Mouse (Mus musculus): ENCODE data around the gene Pbx2. TPM values are rescaled to one million over a fixed set of nuclear protein-coding genes. Genes with fewer than 3 reads are reported as not detected.
A peak's percentile ranks its signal among the peaks of the same experiment; 100 is the strongest.
"Not testable (repeated sequence)": the region's sequence is repeated elsewhere in the genome, so short reads cannot be mapped to it uniquely, and the experiment has no call there.

Pbx2 gene
- polyA plus RNA-seq (2014; fragmentation: Nextera tagmentation; extraction: Ambion mirVana), result 7.7 and 8.2 TPM in 2 replicates

DNA sequence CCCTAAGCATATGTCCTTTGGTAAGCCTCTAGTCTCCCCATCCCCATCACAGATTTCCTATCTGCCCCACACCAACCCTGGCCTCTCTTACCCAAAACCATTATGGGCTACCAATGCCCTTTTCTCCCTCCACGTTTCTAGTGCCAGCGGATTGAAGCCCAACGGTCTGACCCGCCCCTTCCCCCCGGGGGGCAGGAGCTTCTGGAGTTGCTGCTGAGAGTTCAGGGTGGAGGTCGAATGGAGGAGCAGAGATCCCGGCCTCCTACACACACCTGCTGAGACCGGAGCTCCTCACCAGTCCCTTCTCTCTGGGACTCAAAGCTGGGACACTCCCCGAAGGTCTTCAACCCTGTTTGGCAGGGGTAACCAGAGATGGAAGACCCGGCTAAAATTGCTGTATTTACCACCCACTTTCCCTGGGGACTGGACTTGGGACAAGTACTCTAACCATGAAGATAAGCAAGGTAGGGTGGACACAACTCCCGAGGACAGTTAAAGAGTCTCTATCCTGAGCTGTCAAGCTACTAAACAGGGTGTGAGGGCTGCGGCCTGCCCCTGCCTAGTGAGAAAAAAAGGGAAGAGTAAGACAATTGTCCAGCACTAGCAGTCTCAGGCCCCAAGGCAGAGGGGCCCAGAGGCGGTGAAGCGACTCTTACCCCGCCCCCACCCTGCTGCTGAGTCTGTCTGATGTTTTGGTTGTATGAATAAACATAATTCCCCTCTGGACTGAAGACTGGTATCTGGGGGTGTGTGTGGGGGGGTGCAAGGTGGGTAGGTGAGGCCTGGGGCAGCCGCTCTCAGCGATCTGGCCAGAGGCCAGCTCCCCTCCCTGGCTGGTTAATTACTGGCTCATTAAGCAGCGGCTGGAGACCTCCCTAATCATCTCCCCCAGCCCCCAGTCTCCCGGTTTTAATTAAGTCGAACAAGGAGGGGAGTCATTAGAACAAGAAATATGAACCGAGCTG lies at the start of gene Pbx2:
Gene Pbx2, plus strand, starts transcription at position 238 of the 965 bp plus-strand sequence.
- peak within 1 kb of the TSS; percentile 82 for H3K4me2 ChIP-seq (ENCODE audit: low read depth, low read length)
- peak within 1 kb of the TSS; percentile 64 for H3K4me3 ChIP-seq (ENCODE audit: low read depth, low read length)
- no peaks in the 10 kb centered on the region for H3K9me3 ChIP-seq (ENCODE audit: control insufficient read depth, low read length)
- WGBS, result 3% methylated on average over 21 of the region's 21 CpGs
- H3K9ac ChIP-seq (replicated peaks; ENCODE audit: low read depth, low read length), result peak within 1 kb of the TSS; percentile 67
- peaks cover 11% of the 10 kb centered on the region; the same call in 1 of the 2 replicates for H3K36me3 ChIP-seq (ENCODE audit: control insufficient read depth, insufficient read depth, low read length)
- peak within 1 kb of the TSS; percentile 95 for H3K27ac ChIP-seq (ENCODE audit: low read depth, low read length)
- 0 out of 2 replicates have a peak, but pooled peaks have one; percentile 0 for ATAC-seq (ENCODE audit: low read depth)
- peaks cover 35% of the 10 kb centered on the region for H3K4me1 ChIP-seq (ENCODE audit: control insufficient read depth, insufficient read depth, low read length)
- no peaks in the 10 kb centered on the region; the same call in 1 of the 2 replicates for H3K27me3 ChIP-seq (ENCODE audit: control insufficient read depth, insufficient read depth, low read length)

DNA sequence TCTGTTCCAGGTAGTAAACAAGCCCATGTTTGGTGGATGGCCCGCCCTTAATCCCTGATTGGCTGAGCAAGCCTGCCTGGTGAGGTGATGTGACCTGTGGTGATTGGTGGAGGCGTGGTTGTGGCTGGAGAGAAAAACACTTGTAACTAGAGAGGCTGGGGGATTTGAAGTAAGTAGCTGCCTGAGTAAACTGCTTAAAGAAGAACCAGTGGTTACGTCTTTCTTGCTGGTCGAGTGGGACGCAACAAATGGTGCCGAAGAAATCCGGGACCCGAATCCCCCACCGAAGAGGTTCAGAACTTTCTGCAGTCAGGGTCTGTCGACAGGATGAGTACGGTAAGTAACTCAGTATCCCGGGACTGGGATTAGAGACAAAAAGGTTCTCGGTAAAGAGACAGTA lies 47.5 kb upstream of the Pbx2 start:
- 97% methylated on average over 12 of the region's 13 CpGs for WGBS
- not testable (repeated sequence) for H3K4me2 ChIP-seq (ENCODE audit: low read depth, low read length); H3K4me1 ChIP-seq (ENCODE audit: control insufficient read depth, insufficient read depth, low read length); H3K9me3 ChIP-seq (ENCODE audit: control insufficient read depth, low read length); H3K36me3 ChIP-seq (ENCODE audit: control insufficient read depth, insufficient read depth, low read length); H3K9ac ChIP-seq (replicated peaks; ENCODE audit: low read depth, low read length); H3K27me3 ChIP-seq (ENCODE audit: control insufficient read depth, insufficient read depth, low read length); H3K27ac ChIP-seq (ENCODE audit: low read depth, low read length); ATAC-seq (ENCODE audit: low read depth); H3K4me3 ChIP-seq (ENCODE audit: low read depth, low read length)

DNA sequence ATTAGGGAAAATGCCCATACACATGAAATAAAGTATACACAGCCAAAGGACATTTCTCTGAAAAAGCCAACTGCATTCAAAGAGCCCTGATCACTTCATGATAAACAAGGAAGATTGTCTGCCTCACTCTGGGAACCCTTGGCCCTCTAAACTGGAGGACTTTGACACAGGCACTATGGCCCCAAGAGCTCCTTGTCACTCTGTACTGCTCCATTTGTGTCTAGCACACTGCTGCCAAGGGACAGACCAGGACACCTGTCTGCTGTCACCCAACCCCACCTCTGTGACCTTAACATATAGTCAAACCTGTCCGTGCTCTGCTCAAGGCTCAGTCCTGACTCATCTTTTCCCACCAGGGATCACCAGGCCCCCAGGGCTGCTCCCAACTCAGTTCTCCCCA lies 44.3 kb upstream of the Pbx2 start:
- Histone ChIP-seq H3K36me3 (ENCODE audit: control insufficient read depth, insufficient read depth, low read length) (no peaks in the 10 kb centered on the region), H3K9ac (replicated peaks; ENCODE audit: low read depth, low read length) (no peak overlapping the region), H3K4me3 (ENCODE audit: low read depth, low read length) (no peak overlapping the region), H3K27me3 (ENCODE audit: control insufficient read depth, insufficient read depth, low read length) (no peaks in the 10 kb centered on the region), H3K4me1 (ENCODE audit: control insufficient read depth, insufficient read depth, low read length) (no peaks in the 10 kb centered on the region), H3K27ac (ENCODE audit: low read depth, low read length) (no peak overlapping the region), H3K4me2 (ENCODE audit: low read depth, low read length) (no peak overlapping the region), H3K9me3 (ENCODE audit: control insufficient read depth, low read length) (no peaks in the 10 kb centered on the region)
- no peak for ATAC-seq (ENCODE audit: low read depth)
- WGBS, result 90% methylated on average over 1 of the region's 1 CpGs

DNA sequence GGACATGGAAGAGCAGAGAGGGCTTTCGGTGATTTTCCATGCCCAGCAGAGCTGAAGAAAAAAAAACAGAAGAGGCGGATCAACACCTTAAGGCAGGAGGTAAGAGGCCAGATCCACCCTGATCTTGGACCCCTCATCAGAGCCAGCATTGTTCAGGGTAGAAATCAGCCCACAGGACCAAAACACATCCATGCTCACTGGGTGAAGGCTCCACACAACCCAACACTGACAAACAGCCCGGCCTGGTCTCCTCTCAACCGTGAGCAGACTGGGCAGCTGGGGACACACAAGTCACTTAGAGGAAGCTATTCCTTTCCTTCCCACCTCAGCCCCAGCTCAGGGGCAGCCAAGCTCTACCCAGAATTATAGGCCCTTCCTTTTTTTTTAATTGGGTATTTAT lies 43.5 kb upstream of the Pbx2 start:
- no peak for ATAC-seq (ENCODE audit: low read depth)
- Histone ChIP-seq H3K4me2 (ENCODE audit: low read depth, low read length) (no peak overlapping the region), H3K4me3 (ENCODE audit: low read depth, low read length) (no peak overlapping the region), H3K36me3 (ENCODE audit: control insufficient read depth, insufficient read depth, low read length) (no peaks in the 10 kb centered on the region), H3K27me3 (ENCODE audit: control insufficient read depth, insufficient read depth, low read length) (no peaks in the 10 kb centered on the region), H3K9me3 (ENCODE audit: control insufficient read depth, low read length) (no peaks in the 10 kb centered on the region), H3K9ac (replicated peaks; ENCODE audit: low read depth, low read length) (no peak overlapping the region), H3K27ac (ENCODE audit: low read depth, low read length) (no peak overlapping the region), H3K4me1 (ENCODE audit: control insufficient read depth, insufficient read depth, low read length) (no peaks in the 10 kb centered on the region)
- WGBS, result 92% methylated on average over 4 of the region's 4 CpGs

DNA sequence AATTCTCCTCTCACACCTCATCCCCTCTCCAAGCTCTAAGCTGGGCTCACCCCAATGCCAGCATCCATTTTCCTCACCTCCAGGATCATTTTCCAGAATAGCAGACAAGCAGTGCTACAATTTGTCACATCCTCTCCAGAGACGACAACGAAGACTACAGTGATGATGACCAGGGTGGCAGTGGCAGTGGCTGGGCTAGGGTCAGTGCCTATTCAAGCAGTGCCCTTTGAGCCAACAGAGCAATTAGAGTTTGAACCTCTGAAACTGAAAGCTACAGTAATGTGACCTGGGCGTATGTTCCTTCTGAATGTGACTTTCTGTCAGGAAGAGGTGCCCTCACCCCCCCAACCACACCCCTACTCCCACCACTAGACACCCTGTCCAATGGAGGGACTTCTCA lies 41.9 kb upstream of the Pbx2 start:
- no peaks in the 10 kb centered on the region for H3K27me3 ChIP-seq (ENCODE audit: control insufficient read depth, insufficient read depth, low read length)
- no peaks in the 10 kb centered on the region for H3K36me3 ChIP-seq (ENCODE audit: control insufficient read depth, insufficient read depth, low read length)
- H3K4me1 ChIP-seq (ENCODE audit: control insufficient read depth, insufficient read depth, low read length), result no peaks in the 10 kb centered on the region
- no peaks in the 10 kb centered on the region for H3K9me3 ChIP-seq (ENCODE audit: control insufficient read depth, low read length)
- ATAC-seq (ENCODE audit: low read depth), result no peak
- H3K27ac ChIP-seq (ENCODE audit: low read depth, low read length), result no peak overlapping the region
- H3K9ac ChIP-seq (replicated peaks; ENCODE audit: low read depth, low read length), result no peak overlapping the region
- H3K4me3 ChIP-seq (ENCODE audit: low read depth, low read length), result no peak overlapping the region
- 97% methylated on average over 3 of the region's 3 CpGs for WGBS
- H3K4me2 ChIP-seq (ENCODE audit: low read depth, low read length), result no peak overlapping the region

DNA sequence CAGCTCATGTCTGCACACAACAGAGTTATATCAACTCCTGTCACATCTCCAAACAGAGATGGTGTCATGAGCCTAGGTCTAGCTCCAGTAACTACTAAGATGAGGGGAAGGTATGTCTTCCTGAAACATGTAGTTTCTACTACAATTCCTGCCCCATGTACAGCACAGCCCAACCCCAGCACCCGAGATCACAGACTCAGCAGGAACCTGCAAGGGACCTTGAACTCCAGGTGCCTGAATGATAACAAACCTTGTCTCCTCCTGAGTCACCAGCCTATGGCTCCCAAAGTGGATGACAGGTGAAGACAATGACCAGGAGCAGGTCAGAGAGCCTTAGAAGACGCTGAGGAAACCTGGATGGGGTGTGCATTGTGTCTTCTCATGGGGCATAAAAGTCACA lies 41.2 kb upstream of the Pbx2 start:
- ATAC-seq (ENCODE audit: low read depth), result no peak
- no peaks in the 10 kb centered on the region for H3K9me3 ChIP-seq (ENCODE audit: control insufficient read depth, low read length)
- 85% methylated on average over 2 of the region's 2 CpGs for WGBS

DNA sequence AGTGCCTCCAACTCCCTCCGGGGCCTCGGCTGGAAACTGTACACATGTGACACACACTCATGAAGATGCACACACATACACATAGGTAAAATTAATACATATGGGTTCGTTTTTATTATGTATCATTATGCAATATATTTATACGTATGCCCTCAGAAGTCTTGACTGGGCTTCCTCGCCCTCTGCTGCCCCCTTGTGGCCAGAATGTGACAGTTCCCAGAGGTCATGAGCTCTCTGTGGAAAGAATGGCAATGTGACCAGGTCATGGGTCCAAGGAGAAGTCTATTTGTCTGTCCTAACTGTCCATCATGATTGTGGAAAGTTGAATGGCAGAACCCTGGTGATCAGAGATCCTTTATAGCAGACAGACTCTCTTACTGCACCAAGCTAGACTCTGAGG lies 35.6 kb upstream of the Pbx2 start:
- H3K27me3 ChIP-seq (ENCODE audit: control insufficient read depth, insufficient read depth, low read length), result no peaks in the 10 kb centered on the region

More for the DNA sequence above, 41.2 kb upstream of the Pbx2 start:
- no peak overlapping the region for H3K9ac ChIP-seq (replicated peaks; ENCODE audit: low read depth, low read length)
- H3K4me2 ChIP-seq (ENCODE audit: low read depth, low read length), result no peak overlapping the region
- no peak overlapping the region for H3K4me3 ChIP-seq (ENCODE audit: low read depth, low read length)
- no peaks in the 10 kb centered on the region for H3K4me1 ChIP-seq (ENCODE audit: control insufficient read depth, insufficient read depth, low read length)
- no peaks in the 10 kb centered on the region for H3K27me3 ChIP-seq (ENCODE audit: control insufficient read depth, insufficient read depth, low read length)
- no peak overlapping the region for H3K27ac ChIP-seq (ENCODE audit: low read depth, low read length)
- H3K36me3 ChIP-seq (ENCODE audit: control insufficient read depth, insufficient read depth, low read length), result no peaks in the 10 kb centered on the region

DNA sequence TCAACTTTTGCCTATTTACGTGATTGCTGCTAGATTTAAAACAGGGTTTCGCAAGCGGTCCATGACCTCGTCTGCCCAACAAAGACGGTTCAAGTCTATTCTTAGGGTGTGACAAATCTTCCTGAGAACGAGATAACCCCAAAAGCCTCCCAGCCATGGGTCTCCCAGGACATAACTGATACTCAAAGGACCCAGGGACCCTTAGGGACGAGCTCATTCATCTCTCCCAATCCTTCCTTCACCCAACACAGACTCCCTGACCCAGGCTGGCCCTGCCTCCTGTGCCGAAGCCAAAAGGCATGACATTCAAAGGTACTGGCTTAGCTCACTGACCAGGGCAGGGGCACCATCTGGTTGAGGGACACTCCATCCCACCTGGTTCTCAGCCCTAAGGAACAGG lies 34.7 kb upstream of the Pbx2 start:
- H3K9me3 ChIP-seq (ENCODE audit: control insufficient read depth, low read length), result no peaks in the 10 kb centered on the region
- WGBS, result 89% methylated on average over 8 of the region's 8 CpGs

More for the DNA sequence above, 35.6 kb upstream of the Pbx2 start:
- 24% methylated on average over 5 of the region's 5 CpGs for WGBS
- no peaks in the 10 kb centered on the region for H3K36me3 ChIP-seq (ENCODE audit: control insufficient read depth, insufficient read depth, low read length)
- no peak overlapping the region for H3K27ac ChIP-seq (ENCODE audit: low read depth, low read length)
- no peaks in the 10 kb centered on the region for H3K4me1 ChIP-seq (ENCODE audit: control insufficient read depth, insufficient read depth, low read length)
- no peak overlapping the region for H3K9ac ChIP-seq (replicated peaks; ENCODE audit: low read depth, low read length)
- ATAC-seq (ENCODE audit: low read depth), result no peak
- H3K9me3 ChIP-seq (ENCODE audit: control insufficient read depth, low read length), result no peaks in the 10 kb centered on the region
- H3K4me3 ChIP-seq (ENCODE audit: low read depth, low read length), result no peak overlapping the region
- no peak overlapping the region for H3K4me2 ChIP-seq (ENCODE audit: low read depth, low read length)

DNA sequence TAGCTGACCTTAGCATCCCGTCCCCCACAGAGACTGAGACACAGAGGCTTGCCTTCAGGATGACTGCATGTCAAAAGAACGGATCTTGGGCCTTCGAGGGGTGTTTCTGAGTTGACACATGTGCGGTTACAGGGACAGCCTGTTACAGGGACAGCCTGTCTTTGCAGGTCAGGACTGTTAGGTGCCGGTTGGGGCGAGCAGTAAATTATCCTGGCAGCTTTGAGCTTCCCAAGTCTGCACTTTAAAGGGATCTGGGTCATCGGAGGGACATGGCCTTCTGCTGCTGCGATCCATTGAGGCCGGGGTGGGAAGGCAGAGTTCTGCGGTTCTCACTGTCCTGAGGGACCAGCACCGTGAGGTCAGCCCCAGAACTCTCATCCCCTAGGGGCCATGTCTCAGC lies 33.7 kb upstream of the Pbx2 start:
- no peaks in the 10 kb centered on the region for H3K9me3 ChIP-seq (ENCODE audit: control insufficient read depth, low read length)
- no peaks in the 10 kb centered on the region for H3K27me3 ChIP-seq (ENCODE audit: control insufficient read depth, insufficient read depth, low read length)
- no peak overlapping the region for H3K27ac ChIP-seq (ENCODE audit: low read depth, low read length)
- H3K4me2 ChIP-seq (ENCODE audit: low read depth, low read length), result no peak overlapping the region
- ATAC-seq (ENCODE audit: low read depth), result no peak
- no peak overlapping the region for H3K4me3 ChIP-seq (ENCODE audit: low read depth, low read length)
- no peaks in the 10 kb centered on the region for H3K4me1 ChIP-seq (ENCODE audit: control insufficient read depth, insufficient read depth, low read length)
- 51% methylated on average over 11 of the region's 11 CpGs for WGBS
- no peaks in the 10 kb centered on the region for H3K36me3 ChIP-seq (ENCODE audit: control insufficient read depth, insufficient read depth, low read length)
- no peak overlapping the region for H3K9ac ChIP-seq (replicated peaks; ENCODE audit: low read depth, low read length)

More for the DNA sequence above, 34.7 kb upstream of the Pbx2 start:
- H3K36me3 ChIP-seq (ENCODE audit: control insufficient read depth, insufficient read depth, low read length), result no peaks in the 10 kb centered on the region
- H3K4me3 ChIP-seq (ENCODE audit: low read depth, low read length), result no peak overlapping the region
- H3K27me3 ChIP-seq (ENCODE audit: control insufficient read depth, insufficient read depth, low read length), result no peaks in the 10 kb centered on the region
- H3K4me1 ChIP-seq (ENCODE audit: control insufficient read depth, insufficient read depth, low read length), result no peaks in the 10 kb centered on the region
- no peak for ATAC-seq (ENCODE audit: low read depth)
- no peak overlapping the region for H3K27ac ChIP-seq (ENCODE audit: low read depth, low read length)
- no peak overlapping the region for H3K9ac ChIP-seq (replicated peaks; ENCODE audit: low read depth, low read length)
- H3K4me2 ChIP-seq (ENCODE audit: low read depth, low read length), result no peak overlapping the region
